Mouse (Mus musculus) spleen, postnatal 4 days (tissue): ENCODE measurements at regions not wholly inside any gene's neighbourhood (a gene's known extent, or its start where the extent isn't known, plus 50 kb on each side); places are given as distances from the start of the nearest gene placed in this dataset.
"Not testable (repeated sequence)": the region's sequence is repeated elsewhere in the genome, so short reads cannot be mapped to it uniquely, and the experiment has no call there.

Experiments used
- DNase-seq, 2 experiments: peaks; one replicate each; pipeline ENCODE4 v3.0.0; 2022; ENCODE audit warnings: low spot score in 2 of 2

DNA sequence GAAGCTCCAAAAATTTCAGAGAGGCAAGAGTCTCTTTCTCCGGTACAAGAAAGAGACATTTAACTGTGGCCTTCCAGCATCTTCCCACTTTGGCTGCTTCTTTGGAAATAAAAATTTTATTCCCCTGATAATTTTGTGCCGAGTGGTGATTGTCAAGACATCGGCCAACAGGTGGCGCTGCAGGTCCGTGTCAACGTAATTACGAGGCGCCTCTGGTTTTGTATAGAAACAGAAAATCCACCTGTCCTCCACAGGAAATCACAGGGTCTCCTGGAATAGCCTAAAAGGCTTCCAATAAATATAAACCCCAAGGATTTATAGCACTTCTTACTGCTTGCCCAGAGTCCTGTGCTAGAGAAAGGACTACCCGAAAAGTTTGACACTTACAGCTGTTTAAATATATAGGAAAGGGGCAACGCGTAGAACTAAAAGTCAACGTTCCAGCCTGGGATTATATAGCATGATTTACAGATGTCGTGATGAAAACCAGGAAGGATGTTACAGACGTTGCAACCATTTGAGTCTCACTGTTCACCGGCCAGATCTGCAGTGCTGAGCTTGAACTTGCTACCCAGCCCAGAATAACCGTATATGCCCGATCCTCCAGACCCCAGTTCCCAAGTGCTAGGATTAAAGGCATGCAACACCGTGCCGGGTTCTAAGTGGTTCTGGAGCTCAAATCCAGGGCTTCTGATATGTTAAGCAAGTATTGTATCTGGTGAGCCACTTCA lies 251.3 kb upstream of the Tgfbr2 start:
- DNase-seq, result peak; percentile 54 to 85

DNA sequence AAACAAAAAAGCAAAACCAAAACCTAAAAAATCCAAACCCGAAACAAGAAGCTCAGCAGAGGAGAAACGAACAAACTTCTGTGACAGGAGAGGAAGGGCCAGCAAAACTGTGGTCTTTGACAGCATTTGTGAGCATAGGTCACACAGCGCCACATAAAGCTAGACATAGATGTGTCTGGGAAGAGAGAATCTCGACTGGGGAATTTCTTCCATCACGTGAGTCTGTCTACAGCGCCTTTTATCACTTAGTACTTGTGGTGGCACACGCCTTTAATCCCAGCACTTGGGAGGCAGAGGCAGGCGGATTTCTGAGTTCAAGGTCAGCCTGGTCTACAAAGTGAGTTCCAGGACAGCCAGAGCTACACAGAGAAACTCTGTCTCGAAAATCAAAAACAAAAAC lies 250.2 kb upstream of the Tgfbr2 start:
- not testable (repeated sequence) for DNase-seq

DNA sequence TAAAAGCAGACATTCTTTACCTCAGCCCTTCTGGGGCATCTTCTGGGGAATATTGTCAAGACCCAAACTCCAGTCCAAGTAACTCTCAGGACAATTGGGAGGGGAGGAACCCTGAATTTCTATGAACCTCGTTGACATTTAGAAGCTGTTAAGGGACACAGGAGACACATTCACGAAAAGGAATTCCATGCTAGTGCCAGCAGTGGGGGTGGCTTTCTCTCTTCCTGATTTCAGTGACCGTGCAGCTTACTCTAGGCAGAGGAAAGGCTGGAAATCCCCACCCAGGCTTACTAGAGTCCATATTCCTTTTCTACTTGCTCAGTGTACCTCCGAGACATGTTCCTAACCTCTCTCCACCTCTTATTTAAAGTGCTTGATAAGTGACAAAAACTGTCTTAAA lies 239.9 kb upstream of the Tgfbr2 start:
- no peak for DNase-seq

DNA sequence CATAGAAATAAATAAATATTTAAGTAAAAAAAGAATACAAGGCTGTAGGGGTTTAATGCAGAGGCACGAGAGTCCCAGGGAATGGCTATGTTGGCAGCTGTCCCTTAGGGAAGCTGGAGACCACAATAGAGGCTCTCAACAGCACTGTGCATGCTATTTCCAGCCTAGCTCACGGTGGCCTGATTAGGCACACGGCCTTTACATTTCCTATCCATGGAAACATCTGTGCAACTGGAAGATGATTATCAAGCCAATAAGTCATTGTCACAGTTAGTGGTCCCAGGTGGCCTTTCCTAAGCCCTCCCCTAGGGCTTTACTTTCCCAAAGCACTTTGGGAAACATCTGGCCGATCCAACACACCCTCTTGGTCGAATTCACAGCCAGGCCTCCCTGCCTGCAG lies 235.9 kb upstream of the Tgfbr2 start:
- DNase-seq, result no peak

DNA sequence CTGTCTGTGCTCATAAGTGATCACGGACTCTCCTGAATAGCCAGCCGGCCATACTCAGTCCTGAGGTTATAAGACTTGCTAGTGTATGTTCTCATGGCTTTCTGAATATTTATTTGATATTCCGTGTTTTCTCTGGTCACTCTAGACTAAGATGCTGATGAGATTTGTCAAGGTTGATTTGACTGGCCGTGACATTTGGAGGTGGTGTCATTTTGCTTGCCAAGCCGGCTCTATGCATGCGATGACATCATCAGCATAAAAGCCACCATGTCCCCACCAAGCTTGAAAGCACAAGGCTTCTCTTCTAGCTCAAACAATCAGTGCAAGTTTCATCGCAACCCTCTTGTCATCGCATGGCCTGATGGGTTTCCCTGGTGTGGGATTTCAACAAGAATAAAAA lies 235.3 kb upstream of the Tgfbr2 start:
- DNase-seq, result no peak

DNA sequence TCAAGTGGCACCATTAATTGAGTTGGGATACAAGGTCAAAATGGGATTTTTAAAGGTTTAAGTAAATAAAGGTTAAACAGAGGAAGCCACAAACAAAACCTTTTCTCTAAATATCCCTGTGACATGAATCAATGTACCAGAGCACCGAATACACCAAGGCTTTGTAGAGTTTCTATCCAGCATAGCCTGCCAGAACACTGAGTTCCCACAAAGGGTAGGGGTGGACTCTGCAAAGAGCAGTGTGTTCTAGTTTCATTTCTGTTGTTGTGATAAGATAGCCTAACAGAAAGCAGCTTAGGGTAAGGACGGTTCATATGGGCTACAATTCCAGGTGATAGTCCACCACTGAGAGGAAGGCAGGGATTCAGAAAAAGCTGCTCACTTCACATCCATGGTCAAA lies 233.0 kb upstream of the Tgfbr2 start:
- no peak for DNase-seq

DNA sequence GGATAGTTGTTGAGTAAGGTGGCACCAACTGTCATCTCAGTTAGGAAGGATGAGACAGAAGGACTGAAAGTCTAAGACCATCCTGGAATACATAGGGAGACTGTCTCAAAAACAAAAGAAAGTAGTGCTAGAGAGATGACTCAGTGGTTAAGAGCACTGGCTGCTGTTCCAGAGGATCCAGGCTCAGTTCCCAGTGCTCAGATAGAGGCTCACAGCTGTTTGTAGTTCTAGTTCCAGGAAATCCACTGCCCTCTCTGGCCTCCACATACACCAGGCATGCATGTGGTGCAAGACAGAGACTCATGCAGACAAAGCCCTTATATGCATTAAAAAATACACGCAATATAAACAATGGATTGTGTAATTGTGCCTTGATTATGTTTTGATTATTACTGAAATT lies 229.9 kb upstream of the Tgfbr2 start:
- no peak for DNase-seq

DNA sequence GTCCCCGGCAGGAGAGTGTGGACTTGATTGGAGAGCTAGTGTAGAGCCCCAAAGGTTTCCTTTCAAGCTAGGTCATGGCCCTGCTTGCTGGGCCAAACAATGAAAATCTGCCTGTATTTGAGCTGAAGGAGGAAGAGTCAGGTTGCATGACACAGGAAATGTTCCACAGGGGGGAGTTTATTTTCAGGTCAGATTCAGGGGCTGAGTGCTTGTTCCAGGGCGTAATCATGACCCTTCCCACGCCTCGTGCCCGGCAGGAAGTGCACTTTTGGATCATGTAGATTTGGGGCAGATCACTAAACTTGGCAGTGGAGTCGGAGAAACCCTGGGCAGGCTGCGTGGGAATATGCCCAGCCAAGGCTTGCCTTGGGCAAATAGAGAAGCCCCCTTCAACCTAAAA lies 226.7 kb upstream of the Tgfbr2 start:
- DNase-seq, result no peak

DNA sequence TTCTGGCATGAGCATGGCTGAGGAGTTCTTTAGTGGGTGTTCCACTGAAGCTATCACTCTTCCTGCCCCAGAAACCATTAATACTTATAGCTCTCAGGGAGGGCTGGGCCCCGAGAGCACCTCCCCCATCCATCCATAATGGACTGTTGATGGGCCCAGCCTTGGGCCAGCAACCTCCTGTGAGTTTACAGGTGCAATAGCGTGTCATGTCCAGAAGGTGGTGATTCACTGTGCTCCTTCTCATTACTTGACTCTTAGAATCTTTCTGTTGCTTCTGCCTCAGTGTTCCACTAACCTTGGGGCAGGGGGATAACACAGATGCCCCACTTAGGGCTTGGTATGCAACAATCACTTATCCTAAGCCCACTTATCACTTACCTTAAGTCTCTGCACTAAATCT lies 225.1 kb upstream of the Tgfbr2 start:
- DNase-seq, result no peak

DNA sequence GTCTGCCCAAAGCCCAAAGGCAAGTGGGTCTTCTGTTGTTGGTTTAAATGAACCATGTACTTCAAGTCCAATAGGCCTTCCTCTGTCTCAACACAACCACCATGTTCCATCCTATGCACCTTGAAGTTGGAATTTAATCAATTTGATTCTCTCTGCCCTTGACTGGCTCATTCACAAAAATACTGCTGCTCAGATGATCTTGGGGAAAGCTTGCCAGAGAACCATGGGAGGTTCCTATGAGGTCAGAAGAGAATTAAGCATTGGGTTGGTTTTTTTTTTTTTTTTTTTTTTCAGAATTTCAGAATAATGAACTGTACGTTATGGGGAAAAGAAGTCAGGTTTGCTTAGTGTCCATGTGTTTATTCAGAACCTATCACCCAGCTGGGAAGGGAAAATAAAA lies 224.1 kb upstream of the Tgfbr2 start:
- no peak for DNase-seq

DNA sequence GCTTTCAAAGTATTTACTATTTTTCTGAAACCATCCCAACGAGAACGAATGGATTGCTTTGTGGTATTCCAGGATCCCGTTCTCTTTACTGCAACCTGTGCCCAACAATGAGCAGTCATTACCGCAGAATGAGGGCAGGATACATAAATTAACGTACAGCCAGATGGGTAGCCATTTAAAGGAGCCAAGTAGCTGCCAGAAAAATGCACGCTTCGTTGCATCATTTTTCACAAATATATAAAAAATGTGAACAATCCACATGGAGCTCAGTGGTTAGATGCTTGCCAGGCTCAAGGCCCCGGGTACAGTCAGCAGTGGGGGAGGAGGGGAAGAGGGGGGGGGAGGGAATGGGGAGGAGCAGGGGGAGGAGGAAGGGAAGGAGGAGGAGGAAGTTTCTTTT lies 217.1 kb upstream of the Tgfbr2 start:
- DNase-seq, result no peak

DNA sequence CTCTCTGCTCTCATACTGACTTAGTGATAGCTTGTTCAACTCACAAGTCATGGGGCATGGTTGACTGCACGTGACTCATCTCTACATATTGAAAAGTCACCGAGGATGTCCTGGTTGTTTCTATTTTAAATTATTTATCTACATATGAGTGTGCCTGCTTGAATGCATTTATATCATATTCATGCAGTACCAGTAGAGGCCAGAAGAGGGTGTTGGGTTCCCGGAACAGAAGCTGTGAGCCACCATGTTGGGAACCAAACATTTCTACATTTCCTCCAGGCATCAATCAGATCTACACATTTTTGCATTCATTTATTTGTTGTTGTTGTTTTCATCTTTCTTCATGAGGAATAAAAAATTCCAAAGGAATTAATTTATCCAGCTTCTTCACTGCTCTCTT lies 214.6 kb upstream of the Tgfbr2 start:
- DNase-seq, result no peak

DNA sequence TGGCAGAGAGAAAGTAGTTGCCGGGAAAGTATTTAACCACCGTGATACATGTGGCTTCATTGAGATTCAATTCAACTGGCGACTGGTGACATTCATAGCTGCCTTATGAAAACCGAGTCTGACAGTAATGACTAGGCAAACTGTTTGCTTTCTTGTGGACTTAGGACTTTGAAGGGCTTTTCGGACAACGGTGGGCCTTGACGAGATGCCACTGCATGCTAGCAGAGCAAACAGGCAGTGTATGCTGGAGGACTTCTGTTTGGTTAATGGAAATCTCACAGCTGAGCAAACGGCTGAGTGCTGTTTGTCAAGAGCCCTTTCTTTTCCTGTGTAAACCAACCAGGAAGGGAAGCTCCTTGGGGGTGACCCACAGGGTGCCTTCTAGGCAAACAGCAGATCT lies 213.7 kb upstream of the Tgfbr2 start:
- DNase-seq, result no peak

DNA sequence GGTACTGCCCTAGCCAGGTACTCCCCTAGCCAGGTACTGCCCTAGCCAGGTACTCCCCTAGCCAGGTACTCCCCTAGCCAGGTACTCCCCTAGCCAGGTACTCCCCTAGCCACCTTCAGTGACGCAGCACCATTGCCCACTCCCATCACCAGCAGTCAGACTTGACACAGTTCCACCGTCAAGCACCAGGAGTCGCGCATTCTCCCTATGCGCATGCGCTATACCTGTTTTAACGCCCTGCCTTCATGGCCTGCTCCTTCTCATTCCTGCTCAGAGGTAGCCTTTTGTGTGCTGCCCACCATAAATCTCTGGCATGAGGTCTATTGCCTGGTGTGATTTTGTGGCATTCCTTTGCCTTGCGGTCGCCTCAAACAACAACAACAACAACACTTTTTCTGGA lies 212.9 kb upstream of the Tgfbr2 start:
- DNase-seq, result no peak

DNA sequence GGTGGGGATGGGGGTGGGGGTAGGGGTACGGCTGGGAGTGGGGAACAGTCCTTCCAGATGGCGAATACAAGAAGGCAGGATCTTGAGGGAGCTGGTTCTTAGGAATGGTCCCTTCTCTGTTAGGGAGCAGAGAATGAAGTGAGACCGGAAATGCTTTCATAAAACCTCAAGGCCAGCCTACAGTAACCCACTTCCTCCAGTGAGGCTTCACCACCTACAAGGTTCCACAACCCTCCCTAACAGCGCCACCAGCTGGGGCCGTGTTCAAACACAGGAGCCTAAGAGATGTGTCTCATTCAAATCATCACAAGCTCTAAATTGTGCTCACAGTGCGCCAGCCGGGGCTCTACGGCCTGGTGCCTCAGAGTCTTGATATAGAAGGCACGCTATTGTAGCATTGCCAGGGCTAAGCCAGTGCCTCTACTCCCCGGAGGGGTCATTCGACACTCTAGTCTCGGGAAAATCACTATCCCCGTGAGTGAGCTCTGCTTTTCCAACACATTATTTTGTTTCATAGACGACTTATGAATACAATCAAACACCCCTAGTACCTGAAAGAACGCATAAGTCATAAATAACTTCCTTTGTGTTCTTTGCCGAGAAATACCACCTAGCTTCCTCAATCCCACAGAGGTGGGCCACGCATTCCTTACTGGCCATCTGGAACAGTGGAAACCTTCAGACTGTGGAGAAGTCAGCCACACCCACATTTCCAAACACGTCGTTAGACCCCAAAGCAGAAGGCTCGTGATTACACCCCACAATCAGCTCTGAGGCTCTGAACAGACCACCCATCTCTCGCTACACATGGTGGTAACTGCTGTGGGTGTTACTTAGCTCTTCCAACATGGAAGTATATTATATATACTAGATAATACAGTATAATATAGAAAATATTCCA lies 209.3 kb upstream of the Tgfbr2 start:
- DNase-seq, result peak; percentile 87 to 90

DNA sequence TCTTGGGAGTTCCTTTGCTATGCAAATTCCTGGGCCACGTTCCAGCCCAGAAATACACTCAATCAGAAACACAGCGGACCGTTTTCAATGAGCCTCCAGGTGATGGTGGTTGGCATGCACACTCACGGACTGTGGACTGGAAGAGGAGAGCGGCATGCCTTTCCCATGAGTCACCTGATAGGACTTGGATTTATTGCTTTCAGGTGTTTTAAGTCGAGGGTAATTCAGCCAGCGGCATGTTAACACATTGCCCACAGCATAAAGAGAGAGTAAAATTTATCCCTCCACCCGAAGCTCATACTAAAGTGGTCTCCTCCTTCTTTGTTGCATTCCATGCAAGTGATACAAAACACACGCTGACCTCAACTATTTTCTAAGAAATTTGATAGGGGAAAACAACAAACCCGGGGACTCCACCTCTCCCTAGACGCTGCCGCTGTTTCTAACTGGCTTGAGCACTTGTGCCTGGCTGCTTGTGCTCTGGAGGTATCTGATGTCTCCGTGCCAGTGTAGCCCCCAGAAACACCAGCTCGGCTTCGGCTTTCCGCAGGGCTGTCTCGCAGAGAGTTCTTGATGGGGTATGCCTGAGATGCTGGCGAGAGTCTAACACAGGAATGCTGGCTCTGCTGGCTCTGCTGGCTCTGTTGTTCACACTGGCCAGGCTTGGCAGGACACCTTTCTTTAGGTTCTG lies 208.4 kb upstream of the Tgfbr2 start:
- DNase-seq, result peak; percentile 21 to 69

DNA sequence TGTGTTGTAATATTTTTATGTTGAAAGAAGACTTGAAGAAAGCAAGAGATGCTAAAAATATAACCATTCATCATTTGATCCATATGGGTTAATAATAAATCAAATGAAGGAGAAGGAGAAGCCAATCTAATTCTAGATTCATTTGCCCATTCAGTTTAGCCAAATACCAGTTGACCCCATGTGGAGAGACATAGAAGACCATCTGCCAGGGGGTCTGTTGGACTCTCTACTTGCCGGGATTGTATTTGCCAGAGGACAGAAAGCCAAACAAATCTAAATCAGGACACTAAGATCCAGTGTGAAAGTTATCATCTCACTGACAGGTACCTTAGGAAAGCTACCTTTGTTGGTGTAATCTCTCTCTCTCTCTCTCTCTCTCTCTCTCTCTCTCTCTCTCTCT lies 202.5 kb upstream of the Tgfbr2 start:
- no peak for DNase-seq

DNA sequence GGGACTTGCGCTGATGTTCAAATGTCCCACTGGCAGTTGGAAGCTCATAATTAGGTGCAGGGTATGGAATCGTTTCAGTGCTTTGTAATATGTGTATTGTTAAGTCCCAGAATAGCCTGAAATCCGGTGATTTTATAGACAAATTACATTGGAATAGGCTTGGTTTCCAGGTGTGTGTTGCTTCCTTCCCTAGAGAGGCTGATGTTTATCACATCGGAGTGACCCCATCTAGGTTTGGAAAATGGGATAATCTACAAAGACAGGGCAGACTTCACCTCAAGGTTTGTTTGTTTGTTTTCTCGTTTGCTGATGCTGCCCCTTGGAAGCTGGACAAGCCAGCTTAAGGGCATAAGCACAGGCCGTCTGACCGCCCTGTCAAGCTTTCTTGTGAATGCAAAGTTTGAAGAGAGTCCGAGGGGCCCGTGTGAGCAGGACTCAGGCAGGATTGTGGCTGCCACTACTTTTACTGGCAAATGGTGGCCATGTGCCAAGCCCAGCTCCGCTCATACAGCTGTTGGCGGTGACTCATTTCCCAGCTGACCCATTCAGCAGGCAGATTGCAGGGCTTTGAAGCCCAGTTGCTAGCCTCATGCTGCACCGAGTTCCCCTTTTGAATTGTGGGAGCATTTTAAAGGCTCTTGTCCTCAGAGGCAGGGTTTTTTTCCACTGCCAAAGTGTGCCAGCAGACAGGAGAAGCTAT lies 200.6 kb upstream of the Tgfbr2 start:
- DNase-seq, result peak in 1 of 2 experiments; percentile 31

DNA sequence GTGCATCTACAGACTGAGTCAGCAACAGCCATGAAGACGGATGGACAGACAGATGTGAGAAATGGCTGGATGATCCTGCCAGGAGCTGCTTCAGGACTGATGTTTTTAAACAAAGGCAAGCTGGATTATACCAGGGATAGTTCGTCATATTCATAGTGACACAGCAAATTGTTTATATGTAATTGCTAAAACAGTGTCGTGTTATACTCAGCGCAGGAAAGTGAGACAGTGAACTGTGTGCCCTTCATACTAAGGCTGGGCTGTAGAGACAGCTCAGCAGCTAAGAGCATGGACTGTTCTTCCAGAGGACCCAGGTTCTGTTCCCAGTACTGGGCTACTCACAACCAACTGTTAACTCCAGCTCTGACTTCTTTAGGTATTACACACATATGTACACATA lies 199.2 kb upstream of the Tgfbr2 start:
- DNase-seq, result no peak

DNA sequence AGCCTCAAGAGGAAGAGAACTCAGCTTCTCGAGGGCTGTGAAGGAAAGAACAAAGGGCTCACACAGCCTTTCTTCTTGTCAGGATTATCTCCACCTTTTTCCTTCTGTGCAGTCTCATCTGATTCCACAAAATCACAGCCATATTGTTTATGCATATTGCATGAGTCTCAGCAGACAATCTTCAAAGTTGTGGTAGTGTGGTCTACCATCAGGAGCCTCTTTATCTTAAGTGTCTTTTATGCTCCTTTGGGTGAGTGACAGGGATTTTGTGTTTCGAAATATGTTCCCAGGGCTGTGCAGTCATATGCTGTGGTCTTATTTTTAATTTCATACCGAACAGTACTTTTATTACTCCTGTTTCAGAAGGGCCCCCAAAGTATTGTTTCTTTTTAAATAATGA lies 198.2 kb upstream of the Tgfbr2 start:
- no peak for DNase-seq

DNA sequence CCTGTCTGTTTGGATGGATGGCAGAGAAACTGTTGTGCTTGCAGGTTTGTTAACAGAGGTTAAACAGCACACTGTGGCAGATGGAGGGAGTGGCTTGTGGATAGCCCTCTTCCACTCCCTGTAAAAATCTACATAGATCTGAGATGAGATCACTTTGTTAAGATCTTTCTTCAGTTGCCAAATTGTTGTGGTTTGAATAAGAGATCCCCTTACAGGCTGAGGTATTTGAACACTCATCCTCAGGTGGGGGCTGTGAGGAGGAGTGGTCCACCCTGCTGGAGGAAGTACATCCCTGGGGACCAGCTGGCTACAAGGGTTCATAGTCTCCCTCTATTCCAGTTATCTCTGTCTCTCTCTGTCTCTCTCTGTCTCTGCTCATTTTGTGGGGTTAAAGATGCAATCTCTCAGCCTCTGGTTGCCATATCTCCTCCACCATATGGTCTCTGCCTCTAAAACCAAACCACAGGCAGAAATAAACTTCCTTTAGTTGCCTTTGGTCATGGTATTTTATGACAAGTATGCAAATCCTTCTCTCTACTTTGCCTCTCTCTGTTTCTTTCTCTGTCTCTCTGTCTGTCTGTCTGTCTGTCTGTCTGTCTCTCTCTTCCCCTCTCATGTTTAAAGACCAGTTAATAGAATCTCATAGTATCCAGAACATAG lies 194.0 kb upstream of the Tgfbr2 start:
- DNase-seq, result no peak

DNA sequence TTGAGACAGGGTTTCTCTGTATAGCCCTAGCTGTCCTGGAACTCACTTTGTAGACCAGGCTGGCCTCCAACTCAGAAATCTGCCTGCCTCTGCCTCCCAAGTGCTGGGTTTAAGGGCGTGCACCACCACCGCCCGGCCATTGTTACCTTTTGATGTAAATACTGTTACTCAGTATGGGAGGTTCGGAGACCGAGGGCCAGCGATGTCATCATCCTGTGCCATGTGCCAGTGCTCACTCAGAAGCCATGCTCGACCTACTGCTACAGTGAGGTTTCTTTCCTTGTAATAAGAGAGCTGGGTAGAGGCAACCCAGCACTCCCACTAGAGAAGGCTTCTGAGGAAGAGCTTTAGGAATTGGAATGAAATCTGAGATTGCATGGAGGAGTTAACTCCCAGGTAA lies 191.6 kb upstream of the Tgfbr2 start:
- no peak for DNase-seq
